Mouse (Mus musculus) gastrocnemius, adult 2 months (tissue): Measurements from ENCODE around the gene Zfpm1. TPM values are rescaled to one million over a fixed set of nuclear protein-coding genes. Genes with fewer than 3 reads are reported as not detected.
A peak's percentile ranks its signal among the peaks of the same experiment; 100 is the strongest.
"Not testable (repeated sequence)": the region's sequence is repeated elsewhere in the genome, so short reads cannot be mapped to it uniquely, and the experiment has no call there.

Experiments
- DNase-seq: peaks from one replicate; pipeline ENCODE4 v3.0.0; 2022
- H3K27ac ChIP-seq: fragments of 200-600 bp; 2 replicates; pipeline ENCODE4 v1.8.1; 2022; ENCODE audit warnings: mild to moderate bottlenecking
- H3K4me3 ChIP-seq: fragments of 200-600 bp; 2 replicates; pipeline ENCODE4 v1.8.1; 2022; ENCODE audit warnings: mild to moderate bottlenecking, moderate library complexity
- CTCF ChIP-seq: fragments of 200-600 bp; IDR thresholded peaks from 2 replicates; pipeline ENCODE4 v1.8.1; 2022; ENCODE audit warnings: antibody characterized with exemption, mild to moderate bottlenecking, moderate library complexity
- intact Hi-C: fragments of 180-260 bp; cut with DNase I; formaldehyde crosslinking; loops from one replicate; pipeline ENCODE4 v1.15.1; 2025
- total RNA-seq, 2 experiments: library from RNA; stranded (reverse); gene quantifications; 2 replicates each; pipeline ENCODE4 v1.2.3; 2021

The Zfpm1 gene
- total RNA-seq, 2 experiments from 2014 or later, result 6.6 to 8.8 TPM

DNA sequence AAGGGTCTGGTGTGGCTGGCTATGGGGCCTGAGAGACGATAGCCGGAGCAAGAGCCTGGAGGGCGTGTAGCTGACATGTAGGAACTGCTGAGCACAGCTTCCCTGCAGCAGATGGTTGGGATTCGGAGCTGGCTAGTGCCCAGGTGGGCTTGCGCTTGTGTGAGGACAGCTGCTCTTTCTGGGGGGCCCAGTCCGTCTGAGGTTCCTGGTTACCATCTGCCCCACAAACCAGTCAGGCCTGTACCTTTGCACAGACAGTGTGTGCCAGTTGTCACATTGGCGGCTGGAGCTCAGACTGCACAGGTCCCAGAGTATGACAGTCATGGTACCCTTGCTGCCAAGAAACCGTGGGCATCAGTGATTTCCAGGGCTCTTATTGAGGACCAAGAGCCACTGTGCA is 25.9 kb downstream of the Zfpm1 start:
- intact Hi-C loops, result no loop called here
- no peak for TF ChIP-seq CTCF
- H3K4me3 ChIP-seq, result no peak overlapping the region
- DNase-seq, result no peak
- H3K27ac ChIP-seq, result no peak overlapping the region

DNA sequence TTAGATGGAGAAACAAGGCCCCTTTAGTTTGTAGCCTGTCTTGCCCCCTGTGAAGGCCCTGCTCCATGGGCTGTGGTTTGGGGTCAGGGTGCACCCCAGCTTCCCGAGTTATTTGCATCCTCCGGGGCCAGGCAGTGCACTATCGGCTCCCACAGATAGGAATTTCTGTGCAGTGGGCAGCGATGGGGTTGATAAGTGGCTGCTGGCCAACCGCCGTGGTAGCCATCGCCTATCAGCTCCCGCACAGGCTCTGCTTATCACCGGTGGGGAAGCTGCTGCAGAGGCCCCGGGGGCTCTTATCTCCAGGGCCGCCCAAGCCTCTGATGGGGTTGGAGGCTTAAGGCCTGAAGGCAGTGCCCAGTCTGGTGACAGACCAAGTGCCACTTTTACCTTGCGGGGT is 27.3 kb downstream of the Zfpm1 start:
- H3K27ac ChIP-seq, result no peak overlapping the region
- intact Hi-C loops, result no loop called here
- no peak for TF ChIP-seq CTCF

DNA sequence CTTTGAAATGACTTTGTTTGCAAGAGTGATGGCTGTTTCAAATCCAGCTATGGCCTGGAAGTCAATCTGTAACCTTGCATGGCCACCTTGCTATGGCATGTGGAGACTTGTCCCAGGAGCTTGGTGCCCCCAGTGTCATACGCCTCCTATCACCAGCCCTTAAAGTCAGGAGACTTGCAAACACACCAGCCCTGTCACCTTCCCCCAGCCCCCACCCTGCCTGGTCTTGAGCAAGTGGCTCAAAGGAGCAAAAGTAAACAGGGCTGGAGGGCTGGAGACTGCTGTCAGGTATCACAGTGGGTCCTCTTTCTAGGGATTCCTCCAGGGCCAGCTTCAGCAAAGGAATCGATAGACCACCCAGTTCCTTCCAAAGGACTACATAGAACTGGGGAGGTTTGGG is 29.2 kb downstream of the Zfpm1 start:
- Histone ChIP-seq H3K27ac (no peak overlapping the region), H3K4me3 (no peak overlapping the region)
- no peak for TF ChIP-seq CTCF
- DNase-seq, result no peak
- intact Hi-C loops, result loop anchor here (2.0 kb wide), 1 partner anchor 16 kb away; no protein-coding TSS in a partner anchor

More for the DNA sequence above, 27.3 kb downstream of the Zfpm1 start:
- DNase-seq, result no peak
- no peak overlapping the region for H3K4me3 ChIP-seq

DNA sequence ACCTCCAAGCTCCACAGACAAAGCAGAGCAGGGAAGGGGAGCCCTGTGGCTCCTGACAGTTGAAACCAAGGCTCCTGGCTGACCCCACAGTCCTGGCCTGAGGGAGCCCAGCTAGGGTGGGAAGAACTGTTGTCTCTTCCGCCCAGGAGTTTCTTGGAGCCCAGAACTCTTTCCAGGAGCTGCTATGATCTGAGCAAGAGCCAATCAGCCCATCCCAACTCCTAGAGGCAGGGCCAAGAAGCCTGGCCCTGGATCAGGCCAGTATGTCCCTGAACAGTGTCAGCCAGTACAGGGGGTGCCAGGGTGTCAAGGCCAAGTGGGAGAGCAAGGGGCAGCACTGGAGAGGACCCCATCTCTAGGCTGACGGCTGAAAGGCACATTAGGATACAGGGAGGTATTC is 30.6 kb downstream of the Zfpm1 start:
- intact Hi-C loops, result no loop called here

DNA sequence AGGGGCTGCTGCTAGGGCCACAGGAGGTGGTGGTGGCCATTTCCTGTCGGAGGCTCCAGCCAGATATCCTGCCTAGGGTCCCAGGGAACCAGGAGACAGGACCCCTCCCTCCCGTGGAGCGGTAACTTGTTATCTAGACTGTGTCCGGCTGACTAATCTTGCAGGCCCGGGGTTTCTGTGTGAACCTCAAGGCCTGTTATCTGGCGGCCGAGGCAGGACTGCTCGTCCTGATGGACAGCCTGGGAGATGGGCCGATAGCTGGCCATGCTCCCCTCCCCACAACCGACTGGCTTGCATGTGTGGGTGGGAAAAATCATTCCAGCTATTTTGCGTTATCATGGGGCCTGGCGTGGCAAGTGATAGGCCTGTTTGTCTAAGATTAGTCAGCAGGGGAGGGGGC is 31.4 kb downstream of the Zfpm1 start:
- TF ChIP-seq CTCF, result no peak
- Histone ChIP-seq H3K4me3 (no peak overlapping the region), H3K27ac (no peak overlapping the region)
- intact Hi-C loops, result no loop called here
- no peak for DNase-seq

More for the DNA sequence above, 30.6 kb downstream of the Zfpm1 start:
- DNase-seq, result peak; percentile 36
- H3K27ac ChIP-seq, result no peak overlapping the region
- no peak for TF ChIP-seq CTCF
- no peak overlapping the region for H3K4me3 ChIP-seq

DNA sequence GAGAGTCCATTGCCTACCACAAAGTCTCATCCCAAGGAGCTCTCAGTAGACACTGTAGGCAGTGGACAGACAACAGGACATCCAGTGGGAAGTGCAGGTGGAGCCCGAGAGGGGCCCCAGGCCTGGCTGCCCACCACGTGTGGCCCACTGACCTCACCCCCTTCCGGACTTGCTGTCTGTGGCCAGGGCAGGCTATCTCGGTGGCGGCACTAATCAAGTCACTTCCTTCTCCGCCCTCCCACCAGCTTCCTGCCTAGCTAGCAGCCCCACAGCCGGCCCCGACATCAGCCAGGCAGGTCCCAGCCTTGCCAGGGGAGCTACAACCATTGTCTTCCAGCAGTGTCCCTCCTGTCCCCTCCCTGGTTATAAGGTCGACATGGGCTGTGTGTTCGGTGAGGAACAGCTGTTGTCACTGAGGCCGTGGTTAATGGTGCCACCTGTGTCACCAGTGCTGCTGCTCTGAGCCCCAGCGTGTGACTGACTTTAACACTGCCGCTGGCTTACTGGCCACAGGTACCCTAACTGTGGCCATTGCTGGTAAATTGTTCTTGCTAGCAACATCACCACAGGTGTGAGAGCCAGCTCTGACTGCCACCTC is 33.1 kb downstream of the Zfpm1 start:
- Histone ChIP-seq H3K27ac (peak overlapping the region; percentile 56), H3K4me3 (no peak overlapping the region)
- intact Hi-C loops, result no loop called here
- DNase-seq, result no peak
- TF ChIP-seq CTCF, result no peak

DNA sequence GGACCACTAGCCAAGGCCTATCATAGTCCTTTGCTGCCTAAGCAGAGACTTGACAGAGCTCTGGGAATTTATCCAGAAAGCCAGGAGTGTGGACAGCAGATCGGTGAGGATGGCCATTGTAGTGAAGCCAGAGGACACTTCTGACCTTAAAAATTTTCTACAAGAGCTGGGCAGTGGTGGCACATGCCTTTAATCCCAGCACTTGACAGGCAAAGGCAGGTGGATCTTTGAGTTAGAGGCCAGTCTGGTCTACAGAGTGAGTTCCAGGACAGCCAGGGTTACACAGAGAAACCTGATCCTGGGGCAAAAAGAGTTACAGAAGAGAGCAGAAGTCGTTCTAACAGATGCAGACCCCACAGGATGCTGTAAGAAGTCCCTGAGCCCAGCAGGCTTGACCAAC is 34.5 kb downstream of the Zfpm1 start:
- H3K4me3 ChIP-seq, result no peak overlapping the region
- intact Hi-C loops, result no loop called here

DNA sequence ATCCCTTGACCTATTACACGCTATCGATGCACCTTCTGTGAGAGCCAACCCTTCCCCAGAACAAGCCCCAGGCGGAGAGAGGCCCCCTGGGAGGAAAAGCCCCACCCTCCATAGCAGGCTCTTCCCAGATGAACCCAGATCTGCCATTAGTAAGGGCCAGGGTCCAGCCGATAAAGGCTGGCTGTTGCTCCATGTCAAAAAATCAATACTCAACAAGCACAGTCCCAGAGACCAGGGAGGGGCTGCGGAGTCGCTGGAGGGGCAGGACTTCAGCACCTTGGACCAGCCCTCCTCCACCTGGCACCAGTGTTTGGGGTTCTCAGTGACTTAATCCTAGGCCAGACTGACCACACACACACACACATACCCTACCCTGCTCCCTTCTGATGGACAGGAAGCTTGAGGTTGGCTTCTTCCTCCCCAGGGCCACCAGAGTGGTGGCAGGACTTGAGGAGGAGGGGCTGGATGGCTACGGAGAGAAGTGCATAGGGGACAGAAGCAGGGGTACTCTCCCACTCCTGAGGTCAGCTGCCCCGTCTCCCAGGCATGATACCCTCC is 36.1 kb downstream of the Zfpm1 start:
- no peak overlapping the region for H3K4me3 ChIP-seq
- no peak overlapping the region for H3K27ac ChIP-seq
- no peak for TF ChIP-seq CTCF
- DNase-seq, result no peak
- intact Hi-C loops, result no loop called here

More for the DNA sequence above, 34.5 kb downstream of the Zfpm1 start:
- H3K27ac ChIP-seq, result no peak overlapping the region
- no peak for TF ChIP-seq CTCF
- no peak for DNase-seq

DNA sequence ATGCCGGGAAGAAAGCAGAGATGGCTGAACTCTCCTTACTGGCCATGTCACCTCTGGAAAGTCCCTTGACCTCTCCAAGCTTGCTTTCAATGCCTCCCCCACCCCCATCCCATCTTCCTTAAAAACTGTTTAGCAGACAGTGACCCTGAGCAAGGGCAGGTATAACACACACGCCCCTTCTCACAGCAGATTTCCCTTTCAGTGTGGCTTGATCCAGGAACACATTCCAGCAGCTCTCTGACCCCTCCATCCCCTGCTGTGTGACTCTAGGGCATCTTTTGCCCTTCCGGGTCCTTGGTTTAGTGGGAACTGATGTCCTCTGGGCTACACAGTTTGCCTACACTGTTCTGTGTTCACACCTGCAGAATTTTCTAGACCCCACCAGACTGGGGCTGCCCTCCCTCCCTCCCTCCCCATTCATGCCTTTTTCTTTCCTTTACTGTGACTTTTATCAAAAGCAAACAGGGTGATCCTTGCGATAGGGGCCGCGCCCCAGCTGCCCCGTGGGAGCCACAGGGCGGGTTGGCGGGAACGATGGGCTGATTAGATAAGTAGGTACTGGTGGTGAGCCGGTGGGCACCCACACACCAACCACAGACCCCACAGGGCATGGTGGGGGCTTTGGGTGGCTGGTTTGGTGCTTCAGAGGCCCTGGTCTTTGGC is 37.2 kb downstream of the Zfpm1 start:
- TF ChIP-seq CTCF, result no peak
- H3K4me3 ChIP-seq, result no peak overlapping the region
- H3K27ac ChIP-seq, result no peak overlapping the region
- no peak for DNase-seq
- intact Hi-C loops, result no loop called here

DNA sequence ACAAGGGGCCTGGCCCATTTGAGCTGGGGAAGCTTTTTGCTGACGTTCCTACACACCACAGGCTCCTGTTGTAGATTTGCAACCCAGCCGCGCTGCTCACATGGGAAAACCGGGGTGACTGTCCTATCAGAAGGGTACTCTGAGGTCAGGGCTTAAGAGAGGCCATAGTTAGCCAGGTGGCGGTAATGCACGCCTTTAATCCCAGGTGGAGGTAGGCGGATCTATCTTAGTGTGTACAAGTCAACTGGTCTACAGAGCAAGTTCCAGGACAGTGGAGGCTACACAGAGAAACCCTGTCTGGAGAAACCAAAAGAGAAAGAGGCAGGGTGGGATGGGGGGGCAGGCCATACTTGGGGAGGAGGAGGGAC is 37.8 kb downstream of the Zfpm1 start:
- no peak for DNase-seq
- no peak for TF ChIP-seq CTCF
- intact Hi-C loops, result no loop called here
- H3K4me3 ChIP-seq, result no peak overlapping the region
- H3K27ac ChIP-seq, result no peak overlapping the region

DNA sequence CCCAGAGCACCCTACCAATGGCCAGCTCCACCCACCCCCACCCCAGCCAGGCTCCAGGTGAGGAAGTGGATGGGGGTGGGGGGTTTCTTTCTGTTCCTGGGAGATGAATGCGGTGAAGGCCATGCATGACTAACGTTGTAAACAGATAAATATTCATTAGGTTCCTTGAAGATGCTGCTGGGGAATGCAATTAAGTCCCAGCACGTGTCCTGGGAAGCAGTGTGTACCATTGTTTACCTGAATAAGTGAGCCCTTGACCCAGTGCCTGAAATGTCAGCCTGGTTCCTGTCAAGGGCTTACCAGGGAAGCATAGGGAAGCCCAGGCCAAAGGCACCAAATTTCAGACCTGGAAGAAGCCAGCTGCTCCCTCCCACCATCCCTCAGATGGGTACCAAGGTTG is 38.6 kb downstream of the Zfpm1 start:
- DNase-seq, result no peak
- intact Hi-C loops, result no loop called here
- no peak overlapping the region for H3K4me3 ChIP-seq
- no peak overlapping the region for H3K27ac ChIP-seq
- no peak for TF ChIP-seq CTCF

DNA sequence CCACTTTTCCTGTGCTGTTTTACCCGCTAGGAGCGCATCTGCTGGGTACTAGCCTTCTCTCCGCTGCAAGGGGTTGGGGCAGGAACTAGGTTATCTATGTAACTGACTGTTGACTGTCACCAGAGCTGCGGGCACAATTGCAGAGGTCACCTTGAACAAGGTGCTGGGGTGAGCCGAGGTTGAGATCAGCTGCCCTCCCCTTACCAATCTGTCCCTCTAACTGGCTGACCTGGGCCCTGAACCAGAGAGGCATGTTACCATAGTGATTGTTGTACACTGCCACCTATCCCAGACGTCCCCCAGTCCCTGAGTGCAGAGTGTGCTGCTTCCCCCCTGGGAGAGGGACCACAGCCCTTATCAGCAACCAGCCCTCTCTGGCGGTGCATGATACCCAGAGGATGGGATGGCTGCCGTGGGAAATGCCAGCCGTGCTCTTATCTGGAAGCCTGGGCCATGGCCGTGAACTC is 39.5 kb downstream of the Zfpm1 start:
- H3K27ac ChIP-seq, result no peak overlapping the region
- TF ChIP-seq CTCF, result no peak
- intact Hi-C loops, result no loop called here

DNA sequence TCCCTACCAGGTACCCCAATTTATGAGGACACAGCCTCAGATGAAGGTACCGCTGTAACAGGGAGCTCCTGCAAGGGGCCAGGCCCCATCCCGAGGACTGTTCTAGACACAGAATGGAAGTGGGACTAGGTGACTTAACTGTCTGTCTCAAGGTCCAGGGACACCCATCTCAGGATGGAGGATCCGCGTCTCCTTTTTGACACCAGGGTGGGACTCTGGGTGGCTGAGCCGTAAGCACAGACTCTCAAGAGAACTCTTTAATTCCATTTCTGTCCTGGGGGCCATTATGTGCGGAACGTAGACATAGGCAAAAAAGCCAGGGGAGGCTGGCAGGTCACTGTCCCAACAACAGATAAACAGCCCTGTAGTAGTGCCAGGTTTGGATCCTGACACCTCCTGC is 40.2 kb downstream of the Zfpm1 start:
- H3K27ac ChIP-seq, result no peak overlapping the region
- TF ChIP-seq CTCF, result no peak
- intact Hi-C loops, result no loop called here
- DNase-seq, result no peak
- no peak overlapping the region for H3K4me3 ChIP-seq

More for the DNA sequence above, 39.5 kb downstream of the Zfpm1 start:
- DNase-seq, result no peak
- H3K4me3 ChIP-seq, result no peak overlapping the region

DNA sequence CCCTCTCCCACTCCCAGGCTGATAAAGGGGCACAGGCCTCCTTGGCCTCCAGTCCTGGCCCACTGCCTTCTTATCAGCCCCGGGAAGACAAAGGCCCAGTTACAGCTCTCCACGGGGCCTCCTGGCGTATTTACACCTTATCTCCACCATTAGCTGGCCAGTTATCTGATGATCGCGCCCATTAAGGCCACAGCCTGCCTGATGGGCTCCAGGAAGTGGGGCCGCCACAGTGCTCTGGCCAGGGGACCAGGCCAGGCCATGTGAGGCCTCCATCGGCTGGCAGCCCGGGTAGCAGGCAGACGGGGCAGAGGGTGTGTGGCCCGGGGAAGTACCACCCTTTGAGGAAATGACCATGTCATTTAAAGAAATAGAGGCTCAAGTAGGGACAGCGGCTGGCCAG is 40.9 kb downstream of the Zfpm1 start:
- intact Hi-C loops, result no loop called here
- DNase-seq, result no peak
- Histone ChIP-seq H3K4me3 (no peak overlapping the region), H3K27ac (no peak overlapping the region)
- no peak for TF ChIP-seq CTCF

DNA sequence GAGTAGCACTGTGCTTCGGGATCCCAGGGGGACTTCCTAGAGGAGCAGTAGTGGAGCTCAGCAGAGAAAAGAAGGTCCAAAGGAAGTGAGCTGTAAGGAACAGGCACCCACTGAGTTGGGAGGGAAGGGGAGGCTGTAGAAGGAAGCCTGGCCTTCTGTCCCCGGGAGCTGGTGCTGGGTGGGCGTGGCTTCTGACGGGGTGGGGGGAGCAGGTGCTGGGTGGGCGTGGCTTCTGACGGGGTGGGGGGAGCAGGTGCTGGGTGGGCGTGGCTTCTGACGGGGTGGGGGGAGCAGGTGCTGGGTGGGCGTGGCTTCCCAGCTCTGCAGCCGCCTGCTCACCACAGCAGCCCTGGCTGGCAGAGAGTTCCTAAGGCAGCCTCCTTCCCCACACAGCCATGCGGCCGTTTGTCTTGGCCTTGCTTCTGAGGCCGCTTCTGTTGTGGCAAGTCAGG is 42.0 kb downstream of the Zfpm1 start:
- intact Hi-C loops, H3K4me3 ChIP-seq: not testable (repeated sequence)
- DNase-seq, result peak; percentile 38
- H3K27ac ChIP-seq, result peak overlapping the region; percentile 8; the same call in 1 of the 2 replicates
